Mouse (Mus musculus) left cerebral cortex, postnatal 10 days (tissue): ENCODE data around the gene Il6st. TPM values are rescaled to one million over a fixed set of nuclear protein-coding genes. Genes with fewer than 3 reads are reported as not detected.
"Not testable (repeated sequence)": the region's sequence is repeated elsewhere in the genome, so short reads cannot be mapped to it uniquely, and the experiment has no call there.

Experiments used
- DNase-seq, 2 experiments: peaks; one replicate each; pipeline ENCODE4 v3.0.0; 2021 to 2022; ENCODE audit warnings: low spot score in 2 of 2, mixed read lengths in 1 of 2; ENCODE audit errors: extremely low spot score in 1 of 2
- intact Hi-C: fragments of 180-260 bp; cut with DNase I; formaldehyde crosslinking; loops from one replicate; pipeline ENCODE4 v1.15.1; 2025
- total RNA-seq, 2 experiments: library from RNA; stranded (reverse); gene quantifications; 2 replicates each; pipeline ENCODE4 v1.2.3; 2021

Gene Il6st
- 10 to 100 TPM; 76.1 to 84.1 TPM for total RNA-seq

DNA sequence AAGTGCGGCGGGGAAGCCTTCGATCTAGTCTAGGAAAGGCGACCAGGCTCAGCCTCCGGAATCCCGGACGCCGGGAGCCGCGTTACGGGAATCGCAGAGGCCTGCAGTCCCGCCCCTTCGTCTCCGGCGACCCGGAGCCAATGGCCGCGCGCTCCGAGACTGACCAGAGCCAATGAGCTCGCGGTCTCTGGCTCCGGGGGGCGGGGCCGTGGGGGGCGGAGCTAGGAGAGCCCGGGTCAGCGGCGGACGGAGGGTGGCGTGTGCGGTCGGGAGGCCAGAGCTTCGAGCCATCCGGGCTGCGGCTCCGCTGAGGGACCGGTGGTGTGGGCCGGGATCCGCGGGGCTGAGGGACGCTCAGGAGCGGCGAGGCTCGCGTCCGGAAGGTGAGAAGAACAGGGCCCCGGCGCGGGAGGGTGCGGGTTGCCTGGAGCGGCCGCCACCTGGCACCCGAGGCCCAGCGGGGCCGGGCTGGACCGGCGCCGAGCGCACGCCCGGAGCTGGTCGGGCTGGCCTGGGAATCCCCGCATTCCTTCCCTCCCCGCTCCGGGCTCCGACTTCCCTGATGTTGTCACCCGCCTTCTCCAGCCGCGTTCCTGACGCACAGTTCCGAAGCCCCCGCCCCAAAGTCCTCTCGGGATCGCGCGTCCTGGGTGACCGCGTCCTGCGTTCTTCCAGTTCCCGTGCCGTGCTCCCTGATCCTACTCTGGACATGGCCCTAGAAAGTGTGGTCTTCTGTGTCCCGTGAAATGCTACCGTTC lies at the start of gene Il6st:
Il6st (plus strand) TSS at position 203 of the 758 bp plus-strand sequence.
- intact Hi-C loops, result no loop called here
- DNase-seq, result peak; percentile 91 to 99

DNA sequence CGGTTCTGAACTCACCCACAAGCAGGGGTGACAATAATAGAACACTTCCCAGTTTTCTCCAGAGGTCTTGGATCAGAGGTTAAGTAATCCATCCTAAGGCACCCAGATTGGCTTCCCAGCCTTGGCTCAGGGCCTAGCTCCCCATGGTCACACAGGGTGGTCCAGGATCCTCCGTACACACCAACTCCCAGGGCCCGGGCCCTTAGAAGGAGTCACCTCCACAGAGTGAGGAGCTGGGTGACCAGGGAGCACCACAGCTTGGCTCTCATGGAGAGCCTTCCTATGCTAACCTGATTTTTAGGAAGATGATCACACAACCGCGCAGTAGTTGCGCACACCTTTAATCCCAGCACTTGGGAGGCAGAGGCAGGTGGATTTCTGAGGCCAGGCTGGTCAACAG lies 48.0 kb upstream of the Il6st start:
- no peak for DNase-seq
- intact Hi-C loops, result no loop called here

DNA sequence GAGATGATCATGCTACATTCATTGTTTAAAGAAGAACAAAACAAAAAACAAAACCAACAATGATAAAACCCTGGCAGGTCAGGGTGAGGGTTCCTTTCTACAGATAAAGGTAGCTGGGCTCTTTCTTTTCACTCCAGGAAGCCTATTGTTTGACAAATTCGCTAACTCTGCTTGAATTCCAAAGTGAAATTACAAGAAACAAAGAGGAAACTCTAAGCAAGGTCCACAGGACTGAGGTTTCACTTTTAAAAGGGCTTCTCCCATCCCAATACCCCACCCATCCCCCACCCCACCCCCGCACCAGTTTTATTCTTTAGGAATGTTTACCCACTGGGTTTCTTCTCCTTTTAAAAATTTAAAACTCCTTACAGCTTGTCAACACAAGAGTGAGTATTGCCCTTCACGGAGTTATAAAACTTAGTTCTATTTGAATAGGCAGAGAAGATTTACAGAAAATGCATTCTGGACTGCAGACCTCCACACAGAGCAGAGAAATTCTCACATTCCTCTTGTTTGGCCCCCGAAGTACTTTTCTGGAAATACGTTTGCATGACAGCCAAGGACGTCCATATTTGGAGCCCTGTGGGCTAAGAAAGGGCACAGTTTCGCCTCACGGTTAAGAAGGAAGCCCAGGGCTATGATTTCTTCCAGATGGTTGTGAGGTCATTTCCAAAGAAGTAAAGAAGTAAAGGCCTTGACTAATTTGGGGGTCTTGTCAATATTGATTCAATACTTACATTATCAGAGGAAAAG lies 47.3 kb upstream of the Il6st start:
- intact Hi-C loops, result no loop called here
- DNase-seq, result no peak

DNA sequence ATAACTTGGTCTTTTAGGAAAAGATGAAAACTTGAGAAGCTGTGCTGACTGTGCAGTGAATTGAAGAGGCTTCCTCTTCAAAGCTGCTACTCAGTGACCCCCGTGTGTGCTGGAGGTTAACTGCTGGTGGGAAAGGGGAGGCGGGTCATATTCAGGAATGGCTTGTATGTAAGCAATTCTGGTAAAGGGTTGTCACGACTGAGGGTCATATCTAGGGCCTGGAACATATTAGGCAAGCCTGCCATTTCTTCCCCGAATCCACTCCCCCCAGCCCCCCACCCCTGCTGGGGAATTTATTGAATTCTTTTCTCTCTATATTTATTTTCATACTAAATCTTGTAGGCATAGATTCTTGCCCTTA lies 46.7 kb upstream of the Il6st start:
- DNase-seq, result no peak
- intact Hi-C loops, result no loop called here

DNA sequence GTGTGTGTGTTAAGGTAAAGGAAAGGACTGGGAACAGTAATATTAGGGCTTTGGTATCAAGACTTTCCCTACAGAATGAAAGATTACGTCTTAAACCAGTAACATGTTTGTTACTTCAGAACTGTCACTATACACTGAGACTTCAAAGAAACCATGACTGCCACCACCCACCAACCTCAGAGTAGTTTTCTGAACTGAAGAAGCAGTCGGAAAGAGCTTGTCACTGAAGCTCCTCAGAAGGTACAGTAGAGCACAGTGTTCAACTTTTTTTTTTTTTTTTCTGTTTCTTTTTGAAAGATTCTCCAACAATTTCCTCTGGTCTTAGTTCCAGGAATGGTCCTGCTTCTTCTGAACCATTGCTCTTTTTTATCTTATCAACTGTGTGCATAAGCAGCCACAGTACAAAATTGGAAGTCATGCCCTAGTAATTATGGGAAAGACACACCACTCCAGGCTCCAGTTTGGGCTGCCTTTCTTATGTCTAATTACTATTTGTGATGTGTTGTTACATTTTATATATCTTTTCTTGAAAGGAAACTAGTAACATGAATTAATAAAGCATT lies 45.9 kb upstream of the Il6st start:
- intact Hi-C loops, result no loop called here
- no peak for DNase-seq

DNA sequence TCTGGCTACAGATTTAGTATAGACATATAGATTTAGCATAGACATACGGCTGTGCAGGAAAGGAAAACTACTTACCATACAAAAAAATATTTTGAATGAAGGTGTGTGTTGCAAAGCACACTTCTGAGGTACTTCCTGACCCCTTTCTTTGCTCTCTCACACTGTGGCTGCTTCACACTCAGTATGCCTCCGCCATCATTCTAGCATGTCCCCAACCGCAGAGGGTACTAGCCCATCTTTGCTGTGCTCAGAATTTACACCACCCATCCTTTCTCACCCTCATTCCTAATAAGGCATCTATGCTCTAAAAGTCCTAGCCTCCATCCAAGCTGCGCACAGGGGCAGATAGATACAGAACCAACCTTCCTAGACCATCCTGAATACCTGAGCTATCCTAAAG lies 45.3 kb upstream of the Il6st start:
- intact Hi-C loops, result no loop called here

DNA sequence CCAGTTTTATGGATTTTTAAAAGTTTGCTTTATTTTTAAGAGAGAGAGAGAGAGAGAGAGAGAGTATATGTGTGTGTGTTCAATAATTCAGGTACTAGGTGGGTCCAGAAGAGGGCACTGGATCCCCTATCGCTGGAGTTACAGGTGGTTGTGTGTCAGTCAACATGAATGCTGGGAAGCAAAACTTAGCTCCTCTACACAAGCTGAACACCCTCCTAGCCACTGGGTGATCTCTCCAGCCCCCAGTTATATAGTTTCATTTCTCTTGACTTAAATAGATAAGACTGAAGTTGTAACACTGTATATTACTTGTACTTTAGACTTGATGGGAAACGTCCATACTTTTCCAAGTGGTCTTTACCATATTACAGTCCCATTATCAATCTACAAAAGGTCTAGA lies 39.7 kb upstream of the Il6st start:
- intact Hi-C loops, result no loop called here
- DNase-seq, result no peak

More for the DNA sequence above, 45.3 kb upstream of the Il6st start:
- DNase-seq, result no peak

DNA sequence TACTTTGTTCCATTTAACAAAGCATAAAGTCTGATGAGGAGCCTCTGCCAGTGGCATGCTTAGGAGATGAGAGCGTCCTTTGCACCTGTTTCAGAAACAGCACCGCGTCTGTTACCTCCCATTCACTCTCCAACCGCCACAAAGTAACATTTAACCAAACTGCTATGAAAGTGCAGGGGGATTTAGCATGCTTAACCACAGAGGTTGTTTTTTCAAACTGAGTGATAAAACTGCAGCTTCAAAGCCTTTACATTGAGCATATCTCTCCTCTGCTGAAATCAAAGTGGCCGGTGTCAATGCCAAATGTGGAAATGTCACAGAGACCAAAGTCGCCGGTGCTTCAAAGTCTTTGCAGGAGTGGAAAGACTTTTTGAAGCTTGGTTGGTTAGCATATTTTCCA lies 39.2 kb upstream of the Il6st start:
- intact Hi-C loops, result no loop called here
- DNase-seq, result no peak

DNA sequence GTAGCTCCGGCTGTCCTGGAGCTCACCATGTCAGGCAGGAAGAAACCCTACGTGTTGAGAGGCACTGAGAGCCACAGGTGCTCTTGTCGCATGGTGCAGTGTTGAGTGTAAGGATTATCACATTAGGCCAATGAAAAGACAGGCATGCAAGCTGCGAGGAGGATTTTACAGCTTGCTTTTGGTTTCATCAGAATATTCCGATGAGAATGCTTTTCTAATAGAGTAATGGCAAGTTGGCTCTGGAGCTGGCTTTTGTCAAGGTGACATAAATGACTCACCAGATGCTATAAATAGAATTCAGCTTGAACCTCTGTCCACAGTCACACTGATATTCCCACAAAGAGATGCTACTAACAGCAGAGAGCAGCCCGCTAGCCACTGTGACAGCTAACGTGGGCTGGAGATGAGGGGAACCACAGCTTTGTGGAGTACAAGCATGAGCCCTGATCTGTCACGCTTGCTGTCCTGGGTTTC lies 38.7 kb upstream of the Il6st start:
- intact Hi-C loops, result no loop called here

DNA sequence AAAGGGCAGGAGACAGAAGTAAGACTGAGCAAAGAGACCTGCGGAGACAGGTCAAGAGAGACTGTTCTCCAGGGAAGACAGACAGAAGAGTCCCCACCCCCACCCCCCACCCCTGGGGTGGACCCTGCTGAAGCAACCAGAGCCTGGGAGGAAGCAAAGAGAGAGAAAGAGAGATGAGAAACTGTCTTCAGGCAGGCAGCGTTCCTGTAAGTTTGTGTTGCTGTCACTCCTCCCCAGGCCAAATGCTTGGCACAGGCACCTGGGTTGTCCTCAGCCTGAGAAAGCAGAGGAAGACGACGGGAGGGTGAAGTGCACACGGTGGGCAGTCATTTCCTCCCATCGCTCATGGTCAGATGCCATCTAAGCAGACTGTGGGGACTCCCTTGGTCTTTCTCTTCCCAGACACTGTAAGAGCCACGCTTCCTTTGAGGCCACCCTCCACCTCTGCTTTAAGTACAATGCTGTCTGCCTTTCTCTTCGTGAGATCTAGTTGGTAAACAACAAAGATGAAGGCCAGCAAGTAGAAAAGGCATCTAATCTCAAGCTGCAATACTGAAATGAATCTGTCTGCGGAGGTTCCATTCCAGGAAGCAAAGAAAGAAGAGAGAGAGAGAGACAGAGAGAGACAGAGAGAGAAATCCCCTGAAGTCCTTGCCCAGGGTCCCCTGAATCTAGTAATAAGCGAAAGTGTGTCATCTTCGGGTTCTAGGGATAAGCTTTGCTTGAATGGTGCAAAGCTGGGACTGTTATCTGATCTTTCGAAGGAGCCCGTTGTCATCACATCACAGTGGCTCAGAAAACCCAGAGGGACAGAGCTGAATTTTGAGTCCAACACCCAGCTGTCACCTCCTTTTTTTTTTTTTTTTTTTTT lies 37.4 kb upstream of the Il6st start:
- intact Hi-C loops, result no loop called here
- DNase-seq, result no peak

More for the DNA sequence above, 38.7 kb upstream of the Il6st start:
- DNase-seq, result no peak

DNA sequence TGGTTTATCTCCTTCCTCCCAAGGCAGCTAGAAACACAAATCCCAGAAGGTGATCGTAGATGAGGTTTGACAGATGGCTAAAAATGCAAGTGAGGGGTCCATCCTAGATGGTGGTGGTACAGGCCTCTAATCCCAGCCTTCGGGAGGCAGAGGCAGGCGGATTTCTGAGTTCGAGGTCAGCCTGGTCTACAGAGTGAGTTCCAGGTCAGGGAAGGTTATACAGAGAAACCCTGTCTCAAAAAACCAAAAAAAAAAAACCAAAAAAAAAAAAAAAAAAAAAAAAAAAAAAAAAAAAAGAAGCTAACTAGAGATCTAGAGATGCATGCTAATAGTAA lies 36.8 kb upstream of the Il6st start:
- DNase-seq, intact Hi-C loops: not testable (repeated sequence)

DNA sequence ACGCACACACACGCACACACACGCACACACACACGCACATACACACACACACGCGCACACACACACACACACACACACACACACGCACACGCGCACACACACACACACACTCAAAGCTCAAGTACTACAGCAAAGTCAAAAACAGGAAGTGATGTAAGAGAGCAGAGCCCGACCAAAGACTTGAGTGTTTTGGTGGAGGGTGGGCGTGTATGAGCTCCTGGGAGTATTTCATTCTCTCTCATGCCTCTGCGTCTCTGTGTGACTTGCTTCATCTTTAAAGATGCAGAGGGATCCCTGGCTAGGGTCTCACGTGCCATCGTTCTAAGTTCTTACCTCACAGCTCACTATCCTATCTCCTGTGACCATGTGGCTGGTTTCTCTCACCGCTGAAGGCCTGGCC lies 36.3 kb upstream of the Il6st start:
- DNase-seq, result no peak
- intact Hi-C loops, result no loop called here

DNA sequence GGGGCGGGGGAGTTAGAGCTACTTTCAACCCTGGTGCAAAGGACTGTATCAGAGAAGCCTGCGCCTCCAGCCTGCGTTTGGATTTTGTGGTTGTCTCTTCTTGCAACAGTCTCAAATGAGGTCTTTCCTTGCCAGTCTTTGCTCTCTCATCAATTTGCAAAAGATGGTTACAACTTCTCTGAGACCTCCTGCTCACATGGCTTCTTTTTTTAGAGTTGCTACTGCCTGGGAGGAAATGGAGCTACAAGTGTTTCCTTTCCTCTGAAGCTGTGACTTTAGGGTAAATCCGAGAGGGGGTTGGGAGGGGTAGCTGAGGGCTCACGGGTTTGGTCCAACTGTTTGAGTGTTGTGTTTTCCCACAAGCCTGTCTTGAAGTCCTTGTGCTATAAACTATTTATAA lies 30.6 kb upstream of the Il6st start:
- intact Hi-C loops, result no loop called here
- DNase-seq, result peak; percentile 22 to 31

DNA sequence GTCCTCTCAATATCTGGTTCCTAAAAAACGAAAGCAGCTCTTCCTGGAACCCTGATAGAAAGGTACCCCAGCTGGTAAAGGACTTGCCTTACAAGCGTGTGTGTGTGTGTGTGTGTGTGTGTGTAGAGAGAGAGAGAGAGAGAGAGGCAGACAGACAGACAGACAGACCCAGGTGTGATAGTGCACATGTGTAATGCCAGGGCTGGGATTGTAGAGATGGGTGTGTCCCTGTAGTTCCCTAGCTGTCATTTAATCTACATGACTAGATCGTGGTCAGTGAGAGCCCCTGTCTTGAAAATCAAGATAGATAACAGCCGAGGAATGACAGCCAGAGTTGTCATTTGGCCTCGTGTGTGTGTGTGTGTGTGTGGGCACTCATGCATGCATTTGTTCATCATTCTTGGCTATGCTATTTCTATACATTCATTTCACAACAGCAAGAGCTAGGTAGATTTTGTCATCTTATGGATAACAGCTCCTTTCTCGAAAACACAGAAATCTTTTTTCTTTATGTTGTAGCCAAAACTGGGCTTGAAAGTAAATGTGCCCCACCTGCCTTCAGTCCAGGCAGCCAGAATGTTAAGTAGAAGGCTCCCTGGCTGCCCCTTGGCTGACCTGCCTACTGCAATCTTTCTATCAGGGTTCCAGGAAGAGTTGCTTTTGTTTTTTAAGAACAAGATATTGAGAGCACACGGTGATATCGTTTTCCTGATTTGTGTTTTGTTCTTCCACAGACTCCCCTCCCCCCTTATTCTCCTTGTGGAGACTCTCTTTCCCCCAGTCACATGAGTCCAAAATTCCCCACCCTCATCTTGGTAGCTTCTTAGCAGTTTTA lies 28.4 kb upstream of the Il6st start:
- no peak for DNase-seq
- intact Hi-C loops, result no loop called here

DNA sequence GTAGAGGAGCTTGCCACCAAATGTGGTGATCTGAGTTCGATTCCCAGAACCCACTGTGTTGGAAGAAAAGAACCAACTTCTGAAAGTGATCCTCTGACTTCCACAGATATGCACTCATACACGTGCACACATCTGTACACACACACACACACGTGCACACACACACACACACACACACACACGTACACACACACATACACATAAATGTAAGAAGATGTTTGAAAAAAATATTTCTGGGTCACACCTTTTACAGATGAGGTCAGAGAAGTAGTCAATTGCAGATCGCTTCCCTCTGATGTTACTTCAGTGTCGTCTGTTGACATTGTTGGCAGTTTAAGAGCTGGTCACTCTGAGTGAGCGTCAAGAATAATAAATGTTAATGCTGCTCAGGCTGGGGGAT lies 27.6 kb upstream of the Il6st start:
- intact Hi-C loops, result no loop called here
- DNase-seq, result no peak

DNA sequence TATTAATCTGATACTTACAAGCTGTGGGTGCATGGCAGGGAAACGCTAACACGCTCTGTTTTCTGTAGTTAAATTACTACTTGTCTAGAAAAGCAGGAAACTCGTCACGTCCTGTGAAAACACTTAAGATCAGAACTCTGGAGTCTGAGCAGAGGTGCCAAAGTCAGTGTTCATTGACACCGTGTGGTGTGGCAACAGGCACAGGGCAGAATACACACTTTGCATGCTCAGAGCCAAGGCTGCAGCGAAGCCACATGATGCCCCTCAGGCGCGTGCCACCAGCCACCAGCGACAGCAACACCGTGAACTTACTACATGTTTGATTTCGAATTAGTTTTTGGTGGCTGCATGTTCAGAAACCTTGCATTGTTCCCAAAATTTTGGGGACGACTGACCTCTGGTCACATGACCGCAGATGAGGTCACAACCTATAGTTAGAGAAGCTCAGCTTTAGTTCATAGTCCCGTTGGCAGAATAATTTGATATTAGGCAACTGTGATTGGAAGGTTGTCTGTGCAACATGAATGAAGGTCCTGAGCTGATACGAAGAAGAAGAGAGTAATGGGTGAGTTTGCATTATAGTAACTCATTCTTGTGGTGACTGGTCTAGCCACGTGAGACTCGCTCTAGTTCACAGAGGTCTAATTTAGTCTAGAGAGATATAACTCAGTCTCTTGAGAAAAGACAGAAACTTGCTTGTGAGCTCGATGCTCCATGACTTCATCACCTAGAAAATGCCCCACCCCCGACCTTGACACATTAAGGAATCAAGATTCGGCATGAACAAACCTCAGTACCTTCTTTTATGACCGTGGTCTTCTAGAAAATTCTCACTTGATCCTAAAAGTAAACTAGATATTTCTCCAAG lies 25.6 kb upstream of the Il6st start:
- DNase-seq, result no peak
- intact Hi-C loops, result no loop called here

DNA sequence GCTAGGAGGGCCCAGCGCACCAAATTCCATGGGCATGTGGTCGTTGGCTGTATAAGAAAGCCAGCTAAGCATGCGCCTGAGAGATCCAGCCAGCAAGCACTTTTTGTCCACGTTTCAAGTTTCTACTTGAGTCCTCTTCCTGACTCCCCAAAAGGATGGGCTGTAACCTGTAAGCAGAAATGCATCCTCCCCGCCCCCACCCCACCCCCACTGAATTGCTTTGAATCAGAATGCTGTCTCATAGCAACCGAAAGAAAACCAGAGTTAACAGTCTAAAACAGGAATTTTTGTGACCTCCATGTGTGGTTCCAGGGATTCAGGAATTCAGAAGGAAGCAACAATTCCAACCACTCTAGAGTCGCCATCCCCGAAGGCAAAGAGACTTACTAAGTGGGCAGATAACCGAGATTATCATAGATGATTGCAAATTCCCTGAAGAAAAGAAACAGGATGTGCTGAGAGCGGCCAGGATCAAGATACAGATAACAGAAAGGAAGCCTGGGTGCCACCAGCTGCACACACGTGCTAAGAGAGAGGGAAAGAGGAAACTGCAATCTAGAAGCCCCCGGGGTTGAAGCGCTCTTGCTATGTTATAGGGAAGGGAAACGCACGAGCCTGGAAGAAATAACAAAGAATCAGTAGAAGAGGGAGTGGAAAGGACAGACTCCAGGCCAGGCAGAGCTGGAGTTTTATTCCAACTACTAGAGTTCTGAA lies 24.6 kb upstream of the Il6st start:
- DNase-seq, result no peak
- intact Hi-C loops, result no loop called here
